Mouse (Mus musculus): ENCODE data around the gene Rslcan18. TPM values are rescaled to one million over a fixed set of nuclear protein-coding genes. Genes with fewer than 3 reads are reported as not detected.

Rslcan18 gene
- total RNA-seq, 2 experiments from 2014 or later, result 0.31 to 0.37 TPM

Other genes with a start within 250 kb of the Rslcan18 start
- gene Gm10767, start 211.3 kb downstream of the Rslcan18 start, total RNA-seq (2021), result 1 to 10 TPM; 2.8 to 3.0 TPM
- gene Zfp712, start 55.1 kb downstream of the Rslcan18 start, total RNA-seq (2021), result 1 to 10 TPM; 4.4 to 4.7 TPM
- 1 to 10 TPM; 2.6 to 3.4 TPM for gene Zfp708, start 18.3 kb downstream of the Rslcan18 start, total RNA-seq (2021)
- gene Gm28557, start 7.7 kb downstream of the Rslcan18 start, total RNA-seq (2021), result 1 to 10 TPM; 2.6 to 3.0 TPM
- 10 to 100 TPM; 10.1 to 10.8 TPM for gene Zfp759, start 5.4 kb upstream of the Rslcan18 start, total RNA-seq (2021)
- 1 to 10 TPM; 6.8 to 7.3 TPM for gene Rsl1, start 56.9 kb upstream of the Rslcan18 start, total RNA-seq (2021)
- 1 to 10 TPM; 2.8 to 3.2 TPM for gene Zfp455, start 78.2 kb upstream of the Rslcan18 start, total RNA-seq (2021)
- 10 to 100 TPM; 19.0 to 24.1 TPM for gene Zfp458, start 162.2 kb upstream of the Rslcan18 start, total RNA-seq (2021)
- gene Zfp457, start 190.2 kb upstream of the Rslcan18 start, total RNA-seq (2021), result 1 to 10 TPM; 4.6 to 6.0 TPM
- gene Zfp595, start 216.3 kb upstream of the Rslcan18 start, total RNA-seq (2021), result 1 to 10 TPM; 3.1 to 3.2 TPM
- under 1 TPM in 1 of 2 experiments, not detected in 1; 0.57 TPM for gene Gm28044, start 244.3 kb upstream of the Rslcan18 start, total RNA-seq (2021)
- gene Zfp953, start 244.3 kb upstream of the Rslcan18 start, total RNA-seq (2021), result 1 to 10 TPM; 1.0 to 1.1 TPM